Mouse (Mus musculus) inflammation-experienced regulatory T-cells, adult 6 months (primary cell): ENCODE data around the gene Marc1. TPM values are rescaled to one million over a fixed set of nuclear protein-coding genes. Genes with fewer than 3 reads are reported as not detected.

Experiments
- ATAC-seq: one replicate; pipeline ENCODE4 v1.8.0; 2017
- polyA plus RNA-seq, 3 experiments: library from polyadenylated mRNA; unstranded; fragments of 100-300 nt; shearing (Covaris generic); gene quantifications; one replicate each; pipeline ENCODE4 v1.2.1; 2017

Marc1 gene
- polyA plus RNA-seq, 3 experiments from 2014 or later, result not detected

GRCm38 (mm10) chr1:184761988-184762387 is 49.1 kb downstream of the Marc1 start:
- no peak for ATAC-seq

GRCm38 (mm10) chr1:184752671-184753070 is 58.4 kb downstream of the Marc1 start:
- no peak for ATAC-seq

GRCm38 (mm10) chr1:184750114-184750664 is 60.9 kb downstream of the Marc1 start:
- no peak for ATAC-seq

GRCm38 (mm10) chr1:184748692-184749152 is 62.4 kb downstream of the Marc1 start:
- ATAC-seq, result no peak

GRCm38 (mm10) chr1:184737876-184738479 is 73.1 kb downstream of the Marc1 start:
- no peak for ATAC-seq

- no peak for ATAC-seq
Observed at GRCm38 (mm10) chr1:184737228-184737627, 73.9 kb downstream of the Marc1 start.

Other genes starting within 250 kb of the Marc1 start
- not detected for gene Hlx, start 78.7 kb downstream of the Marc1 start, polyA plus RNA-seq
- gene Marc2, start 35.1 kb upstream of the Marc1 start, polyA plus RNA-seq, result 10 to 100 TPM; 22.0 to 38.0 (median 29.2) TPM
- not detected for gene C130074G19Rik, start 71.9 kb upstream of the Marc1 start, polyA plus RNA-seq
- not detected for gene Mark1, start 188.3 kb upstream of the Marc1 start, polyA plus RNA-seq